Mouse (Mus musculus) kidney, postnatal 0 days (tissue): Measurements from ENCODE around the gene Itgb3. TPM values are rescaled to one million over a fixed set of nuclear protein-coding genes. Genes with fewer than 3 reads are reported as not detected.
"Not testable (repeated sequence)": the region's sequence is repeated elsewhere in the genome, so short reads cannot be mapped to it uniquely, and the experiment has no call there.

Experiments used
- ATAC-seq: fragments of 200-750 bp; cut with Nextera tagmentation; replicated peaks from 2 replicates; pipeline ENCODE4 v1.8.0; 2017; ENCODE audit warnings: low read depth, moderate number of reproducible peaks, moderate TSS enrichment, moderate library complexity; ENCODE audit not compliant: low FRiP score
- DNase-seq: peaks from one replicate; pipeline ENCODE4 v3.0.0-alpha.2; 2016; ENCODE audit warnings: low spot score
- H3K27ac ChIP-seq: fragments of 300-500 bp; sonication (generic); 2 replicates; pipeline ENCODE4 v1.5.1; 2014; ENCODE audit warnings: mild to moderate bottlenecking
- H3K27me3 ChIP-seq: fragments of 300-500 bp; sonication (generic); 2 replicates; pipeline ENCODE4 v1.6.1; 2014; ENCODE audit warnings: low read length, mixed read lengths; ENCODE audit not compliant: insufficient read depth
- H3K36me3 ChIP-seq: fragments of 300-500 bp; sonication (generic); 2 replicates; pipeline ENCODE4 v1.6.1; 2014; ENCODE audit warnings: low read length, mixed read lengths; ENCODE audit not compliant: insufficient read depth
- H3K4me1 ChIP-seq: fragments of 300-500 bp; sonication (generic); replicated peaks from 2 replicates; pipeline ENCODE4 v1.6.1; 2014; ENCODE audit warnings: antibody characterized with exemption, low read length, mixed read lengths; ENCODE audit not compliant: insufficient read depth
- H3K4me2 ChIP-seq: fragments of 300-500 bp; sonication (generic); 2 replicates; pipeline ENCODE4 v1.6.1; 2014; ENCODE audit warnings: mild to moderate bottlenecking, low read length, moderate library complexity, mixed read lengths
- H3K4me3 ChIP-seq: fragments of 300-500 bp; sonication (generic); replicated peaks from 2 replicates; pipeline ENCODE4 v1.5.1; 2014; ENCODE audit warnings: low read depth, low read length
- H3K9ac ChIP-seq: fragments of 300-500 bp; sonication (generic); 2 replicates; pipeline ENCODE4 v1.6.1; 2014; ENCODE audit warnings: low read depth, low read length
- H3K9me3 ChIP-seq: fragments of 300-500 bp; sonication (generic); replicated peaks from 2 replicates; pipeline ENCODE4 v1.6.1; 2016; ENCODE audit warnings: low read length, inconsistent platforms, mixed read lengths
- CTCF ChIP-seq: IDR thresholded peaks from 2 replicates; pipeline ENCODE4 v1.5.1; 2016; ENCODE audit warnings: antibody characterized with exemption, low read depth, mild to moderate bottlenecking, moderate library complexity
- WGBS: fragments of 180-500 bp; shearing (Covaris S2); extraction: QIAGEN DNeasy Blood & Tissue Kit; methylation state at CpG from one replicate; pipeline ENCODE4 v1.1.7; 2014; 5-methylcytosine and 5-hydroxymethylcytosine counted together
- polyA plus RNA-seq: library from polyadenylated mRNA; unstranded; fragments of >200 nt; fragmentation: Nextera tagmentation; extraction: Ambion mirVana; gene quantifications from 2 replicates; pipeline ENCODE4 v1.2.1, GENCODE M21; 2015

The Itgb3 gene
- polyA plus RNA-seq, 1 experiment from 2014 or later = 0.95 TPM

- Histone ChIP-seq H3K9me3 (no peaks in the 10 kb centered on the region), H3K4me2 (no peak overlapping the region), H3K4me3 (no peak overlapping the region), H3K27me3 (no peaks in the 10 kb centered on the region), H3K4me1 (no peaks in the 10 kb centered on the region), H3K36me3 (no peaks in the 10 kb centered on the region), H3K9ac (no peak overlapping the region), H3K27ac (no peak overlapping the region)
- ATAC-seq (no peak), DNase-seq (no peak)
- 86% methylated on average over 6 of the region's 6 CpGs for WGBS
- TF ChIP-seq CTCF = no peak
These were observed 41.7 kb upstream of the Itgb3 start for GRCm38 (mm10) chr11:104566097-104566496.

- DNase-seq (no peak), ATAC-seq (no peak)
- Histone ChIP-seq H3K27ac (no peak overlapping the region), H3K9me3 (no peaks in the 10 kb centered on the region), H3K36me3 (no peaks in the 10 kb centered on the region), H3K4me1 (no peaks in the 10 kb centered on the region), H3K4me2 (no peak overlapping the region), H3K4me3 (no peak overlapping the region), H3K9ac (no peak overlapping the region), H3K27me3 (no peaks in the 10 kb centered on the region)
- no peak for TF ChIP-seq CTCF
- 83% methylated on average over 2 of the region's 2 CpGs for WGBS
These were observed 41.0 kb upstream of the Itgb3 start for GRCm38 (mm10) chr11:104566796-104567195.

- no peak overlapping the region for H3K9ac ChIP-seq
These were observed 40.1 kb upstream of the Itgb3 start for GRCm38 (mm10) chr11:104567736-104568135.

GRCm38 (mm10) chr11:104568326-104568725, 39.5 kb upstream of the Itgb3 start:
- WGBS = 91% methylated on average over 4 of the region's 4 CpGs
- DNase-seq = no peak

More at GRCm38 (mm10) chr11:104567736-104568135, 40.1 kb upstream of the Itgb3 start:
- DNase-seq (no peak), ATAC-seq (no peak)
- H3K36me3 ChIP-seq = no peaks in the 10 kb centered on the region
- H3K4me2 ChIP-seq = no peak overlapping the region
- no peaks in the 10 kb centered on the region for H3K4me1 ChIP-seq
- H3K27ac ChIP-seq = no peak overlapping the region
- H3K27me3 ChIP-seq = no peaks in the 10 kb centered on the region
- no peak for TF ChIP-seq CTCF
- no peak overlapping the region for H3K4me3 ChIP-seq
- H3K9me3 ChIP-seq = no peaks in the 10 kb centered on the region
- 70% methylated on average over 9 of the region's 9 CpGs for WGBS

GRCm38 (mm10) chr11:104570515-104570914, 37.3 kb upstream of the Itgb3 start:
- DNase-seq, H3K4me3 ChIP-seq, ATAC-seq, H3K4me2 ChIP-seq, H3K27ac ChIP-seq, H3K9me3 ChIP-seq, H3K36me3 ChIP-seq, H3K9ac ChIP-seq, H3K27me3 ChIP-seq, H3K4me1 ChIP-seq: not testable (repeated sequence)
- WGBS = 89% methylated on average over 8 of the region's 8 CpGs

More at GRCm38 (mm10) chr11:104568326-104568725, 39.5 kb upstream of the Itgb3 start:
- no peak overlapping the region for H3K4me2 ChIP-seq
- H3K4me3 ChIP-seq = no peak overlapping the region
- H3K36me3 ChIP-seq = no peaks in the 10 kb centered on the region
- no peak for ATAC-seq
- no peak overlapping the region for H3K27ac ChIP-seq
- no peaks in the 10 kb centered on the region for H3K4me1 ChIP-seq
- no peak for TF ChIP-seq CTCF
- H3K9me3 ChIP-seq = no peaks in the 10 kb centered on the region
- no peaks in the 10 kb centered on the region for H3K27me3 ChIP-seq
- no peak overlapping the region for H3K9ac ChIP-seq

GRCm38 (mm10) chr11:104571373-104571772, 36.4 kb upstream of the Itgb3 start:
- ATAC-seq, H3K4me1 ChIP-seq, H3K27ac ChIP-seq, H3K27me3 ChIP-seq, H3K9me3 ChIP-seq, H3K36me3 ChIP-seq, DNase-seq: not testable (repeated sequence)
- Histone ChIP-seq H3K4me3 (peak overlapping the region; percentile 24), H3K4me2 (peak overlapping the region; percentile 66), H3K9ac (peak overlapping the region; percentile 35; the same call in 1 of the 2 replicates)
- WGBS = under 1% methylated on average over 28 of the region's 28 CpGs

GRCm38 (mm10) chr11:104572091-104572490, 35.7 kb upstream of the Itgb3 start:
- Histone ChIP-seq H3K36me3 (no peaks in the 10 kb centered on the region), H3K9ac (no peak overlapping the region), H3K27ac (no peak overlapping the region), H3K4me2 (no peak overlapping the region), H3K9me3 (no peaks in the 10 kb centered on the region), H3K4me3 (no peak overlapping the region), H3K4me1 (no peaks in the 10 kb centered on the region), H3K27me3 (no peaks in the 10 kb centered on the region)
- WGBS = 45% methylated on average over 7 of the region's 7 CpGs
- DNase-seq (no peak), ATAC-seq (no peak)
- TF ChIP-seq CTCF = no peak
